Mouse (Mus musculus): ENCODE data around the gene Gm17535. TPM values are rescaled to one million over a fixed set of nuclear protein-coding genes. Genes with fewer than 3 reads are reported as not detected.
"Not testable (repeated sequence)": the region's sequence is repeated elsewhere in the genome, so short reads cannot be mapped to it uniquely, and the experiment has no call there.

The Gm17535 gene
- polyA plus RNA-seq, 1 experiment, result not detected

DNA sequence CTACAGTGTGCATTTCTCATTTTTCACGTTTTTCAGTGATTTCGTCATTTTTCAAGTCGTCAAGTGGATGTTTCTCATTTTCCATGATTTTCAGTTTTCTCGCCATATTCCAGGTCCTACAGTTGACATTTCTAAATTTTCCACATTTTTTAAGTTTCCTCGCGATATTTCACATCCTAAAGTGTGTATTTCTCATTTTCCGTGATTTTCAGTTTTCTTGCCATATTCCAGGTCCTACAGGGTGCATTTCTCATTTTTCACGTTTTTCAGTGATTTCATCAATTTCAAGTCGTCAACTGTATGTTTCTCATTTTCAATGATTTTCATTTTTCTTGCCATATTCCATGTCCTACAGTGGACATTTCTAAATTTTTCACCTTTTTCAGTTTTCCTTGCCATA is 19.0 kb upstream of the Gm17535 start, which contains the start of gene Gm10720:
TSS of gene Gm10720 (plus strand) at position 301 of the 400 bp plus-strand sequence.
- H3K27me3 ChIP-seq (ENCODE audit: control insufficient read depth, insufficient read depth, low read length); H3K36me3 ChIP-seq (ENCODE audit: control insufficient read depth, insufficient read depth, low read length); H3K27ac ChIP-seq (ENCODE audit: control insufficient read depth, insufficient read depth, low read depth, low read length); H3K4me1 ChIP-seq (ENCODE audit: control insufficient read depth, insufficient read depth, low read length); H3K4me3 ChIP-seq (ENCODE audit: control insufficient read depth, low read depth, low read length): not testable (repeated sequence)

- H3K27me3 ChIP-seq (ENCODE audit: control insufficient read depth, insufficient read depth, low read length); H3K27ac ChIP-seq (ENCODE audit: control insufficient read depth, insufficient read depth, low read depth, low read length); H3K36me3 ChIP-seq (ENCODE audit: control insufficient read depth, insufficient read depth, low read length); H3K4me3 ChIP-seq (ENCODE audit: control insufficient read depth, low read depth, low read length); H3K4me1 ChIP-seq (ENCODE audit: control insufficient read depth, insufficient read depth, low read length): not testable (repeated sequence)
Measured at GRCm38 (mm10) chr9:3015896-3016295, 18.5 kb upstream of the Gm17535 start.

- not testable (repeated sequence) for H3K27ac ChIP-seq (ENCODE audit: control insufficient read depth, insufficient read depth, low read depth, low read length); H3K4me3 ChIP-seq (ENCODE audit: control insufficient read depth, low read depth, low read length); H3K36me3 ChIP-seq (ENCODE audit: control insufficient read depth, insufficient read depth, low read length); H3K4me1 ChIP-seq (ENCODE audit: control insufficient read depth, insufficient read depth, low read length); H3K27me3 ChIP-seq (ENCODE audit: control insufficient read depth, insufficient read depth, low read length)
Measured at GRCm38 (mm10) chr9:3017108-3017507, 17.3 kb upstream of the Gm17535 start, which contains the start of gene Gm10719. Gene Gm10719, plus strand, starts transcription at chr9:3017408.

GRCm38 (mm10) chr9:3018944-3019343 is 15.5 kb upstream of the Gm17535 start:
- not testable (repeated sequence) for H3K27ac ChIP-seq (ENCODE audit: control insufficient read depth, insufficient read depth, low read depth, low read length); H3K36me3 ChIP-seq (ENCODE audit: control insufficient read depth, insufficient read depth, low read length); H3K4me3 ChIP-seq (ENCODE audit: control insufficient read depth, low read depth, low read length); H3K4me1 ChIP-seq (ENCODE audit: control insufficient read depth, insufficient read depth, low read length); H3K27me3 ChIP-seq (ENCODE audit: control insufficient read depth, insufficient read depth, low read length)

DNA sequence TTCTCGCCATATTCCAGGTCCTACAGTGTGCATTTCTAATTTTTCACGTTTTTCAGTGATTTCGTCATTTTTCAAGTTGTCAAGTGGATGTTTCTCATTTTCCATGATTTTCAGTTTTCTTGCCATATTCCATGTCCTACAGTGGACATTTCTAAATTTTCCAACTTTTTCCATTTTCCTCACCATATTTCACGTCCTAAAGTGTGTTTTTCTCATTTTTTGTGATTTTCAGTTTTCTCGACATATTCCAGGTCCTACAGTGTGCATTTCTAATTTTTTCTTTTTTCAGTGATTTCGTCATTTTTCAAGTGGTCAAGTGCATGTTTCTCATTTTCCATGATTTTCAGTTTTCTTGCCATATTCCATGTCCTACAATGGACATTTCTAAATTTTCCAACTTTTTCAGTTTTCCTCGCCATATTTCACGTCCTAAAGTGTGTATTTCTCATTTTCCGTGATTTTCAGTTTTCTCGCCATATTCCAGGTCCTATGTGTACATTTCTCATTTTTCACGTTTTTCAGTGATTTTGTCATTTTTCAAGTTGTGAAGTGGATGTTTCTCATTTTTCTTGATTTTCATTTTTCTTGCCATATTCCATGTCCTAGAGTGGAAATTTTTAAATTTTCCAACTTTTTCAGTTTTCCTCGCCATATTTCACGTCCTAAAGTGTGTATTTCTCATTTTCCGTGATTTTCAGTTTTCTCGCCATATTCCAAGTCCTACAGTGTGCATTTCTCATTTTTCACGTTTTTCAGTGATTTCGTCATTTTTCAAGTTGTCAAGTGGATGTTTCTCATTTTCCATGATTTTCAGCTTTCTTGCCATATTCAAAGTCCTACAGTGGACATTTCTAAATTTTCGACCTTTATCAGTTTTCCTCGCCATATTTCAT is 14.3 kb upstream of the Gm17535 start:
- not testable (repeated sequence) for H3K36me3 ChIP-seq (ENCODE audit: control insufficient read depth, insufficient read depth, low read length); H3K27me3 ChIP-seq (ENCODE audit: control insufficient read depth, insufficient read depth, low read length); H3K4me3 ChIP-seq (ENCODE audit: control insufficient read depth, low read depth, low read length); H3K27ac ChIP-seq (ENCODE audit: control insufficient read depth, insufficient read depth, low read depth, low read length); H3K4me1 ChIP-seq (ENCODE audit: control insufficient read depth, insufficient read depth, low read length)

- H3K4me3 ChIP-seq (ENCODE audit: control insufficient read depth, low read depth, low read length); H3K27me3 ChIP-seq (ENCODE audit: control insufficient read depth, insufficient read depth, low read length); H3K36me3 ChIP-seq (ENCODE audit: control insufficient read depth, insufficient read depth, low read length); H3K27ac ChIP-seq (ENCODE audit: control insufficient read depth, insufficient read depth, low read depth, low read length); H3K4me1 ChIP-seq (ENCODE audit: control insufficient read depth, insufficient read depth, low read length): not testable (repeated sequence)
Measured at GRCm38 (mm10) chr9:3022316-3023008, 11.9 kb upstream of the Gm17535 start.

DNA sequence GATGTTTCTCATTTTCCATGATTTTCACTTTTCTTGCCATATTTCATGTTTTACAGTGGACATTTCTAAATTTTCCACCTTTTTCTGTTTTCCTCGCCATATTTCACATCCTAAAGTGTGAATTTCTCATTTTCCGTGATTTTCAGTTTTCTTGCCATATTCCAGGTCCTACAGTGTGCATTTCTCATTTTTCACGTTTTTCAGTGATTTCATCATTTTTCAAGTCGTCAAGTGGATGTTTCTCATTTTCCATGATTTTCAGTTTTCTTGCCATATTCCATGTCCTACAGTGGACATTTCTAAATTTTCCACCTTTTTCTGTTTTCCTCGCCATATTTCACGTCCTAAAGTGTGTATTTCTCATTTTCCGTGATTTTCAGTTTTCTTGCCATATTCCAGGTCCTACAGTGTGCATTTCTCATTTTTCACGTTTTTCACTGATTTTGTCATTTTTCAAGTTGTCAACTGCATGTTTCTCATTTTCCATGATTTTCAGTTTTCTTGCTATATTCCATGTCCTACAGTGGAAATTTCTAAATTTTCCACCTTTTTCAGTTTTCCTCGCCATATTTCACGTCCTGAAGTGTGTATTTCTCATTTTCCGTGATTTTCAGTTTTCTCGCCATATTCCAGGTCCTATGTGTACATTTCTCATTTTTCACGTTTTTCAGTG is 11.0 kb upstream of the Gm17535 start, which contains the start of gene Gm10718:
TSS of gene Gm10718 (plus strand) at position 236 of the 673 bp plus-strand sequence.
- H3K4me3 ChIP-seq (ENCODE audit: control insufficient read depth, low read depth, low read length); H3K36me3 ChIP-seq (ENCODE audit: control insufficient read depth, insufficient read depth, low read length); H3K27ac ChIP-seq (ENCODE audit: control insufficient read depth, insufficient read depth, low read depth, low read length); H3K4me1 ChIP-seq (ENCODE audit: control insufficient read depth, insufficient read depth, low read length); H3K27me3 ChIP-seq (ENCODE audit: control insufficient read depth, insufficient read depth, low read length): not testable (repeated sequence)

GRCm38 (mm10) chr9:3023985-3024648 is 10.3 kb upstream of the Gm17535 start:
- not testable (repeated sequence) for H3K4me3 ChIP-seq (ENCODE audit: control insufficient read depth, low read depth, low read length); H3K27me3 ChIP-seq (ENCODE audit: control insufficient read depth, insufficient read depth, low read length); H3K36me3 ChIP-seq (ENCODE audit: control insufficient read depth, insufficient read depth, low read length); H3K4me1 ChIP-seq (ENCODE audit: control insufficient read depth, insufficient read depth, low read length); H3K27ac ChIP-seq (ENCODE audit: control insufficient read depth, insufficient read depth, low read depth, low read length)

- not testable (repeated sequence) for H3K27ac ChIP-seq (ENCODE audit: control insufficient read depth, insufficient read depth, low read depth, low read length); H3K27me3 ChIP-seq (ENCODE audit: control insufficient read depth, insufficient read depth, low read length); H3K4me1 ChIP-seq (ENCODE audit: control insufficient read depth, insufficient read depth, low read length); H3K4me3 ChIP-seq (ENCODE audit: control insufficient read depth, low read depth, low read length); H3K36me3 ChIP-seq (ENCODE audit: control insufficient read depth, insufficient read depth, low read length)
Measured at GRCm38 (mm10) chr9:3024912-3025467, 9.4 kb upstream of the Gm17535 start, which contains the start of gene Gm10717. Gene Gm10717, plus strand, starts transcription at chr9:3025417.

DNA sequence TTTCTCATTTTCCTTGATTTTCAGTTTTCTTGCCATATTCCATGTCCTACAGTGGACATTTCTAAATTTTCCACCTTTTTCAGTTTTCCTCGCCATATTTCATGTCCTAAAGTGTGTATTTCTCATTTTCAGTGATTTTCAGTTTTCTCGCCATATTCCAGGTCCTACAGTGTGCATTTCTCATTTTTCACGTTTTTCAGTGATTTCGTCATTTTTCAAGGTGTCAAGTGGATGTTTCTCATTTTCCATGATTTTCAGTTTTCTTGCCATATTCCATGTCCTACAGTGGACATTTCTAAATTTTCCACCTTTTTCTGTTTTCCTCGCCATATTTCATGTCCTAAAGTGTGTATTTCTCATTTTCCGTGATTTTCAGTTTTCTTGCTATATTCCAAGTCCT is 8.7 kb upstream of the Gm17535 start:
- not testable (repeated sequence) for H3K4me1 ChIP-seq (ENCODE audit: control insufficient read depth, insufficient read depth, low read length); H3K27me3 ChIP-seq (ENCODE audit: control insufficient read depth, insufficient read depth, low read length); H3K4me3 ChIP-seq (ENCODE audit: control insufficient read depth, low read depth, low read length); H3K27ac ChIP-seq (ENCODE audit: control insufficient read depth, insufficient read depth, low read depth, low read length); H3K36me3 ChIP-seq (ENCODE audit: control insufficient read depth, insufficient read depth, low read length)

- not testable (repeated sequence) for H3K27me3 ChIP-seq (ENCODE audit: control insufficient read depth, insufficient read depth, low read length); H3K36me3 ChIP-seq (ENCODE audit: control insufficient read depth, insufficient read depth, low read length); H3K4me3 ChIP-seq (ENCODE audit: control insufficient read depth, low read depth, low read length); H3K4me1 ChIP-seq (ENCODE audit: control insufficient read depth, insufficient read depth, low read length); H3K27ac ChIP-seq (ENCODE audit: control insufficient read depth, insufficient read depth, low read depth, low read length)
Measured at GRCm38 (mm10) chr9:3026136-3026535, 8.3 kb upstream of the Gm17535 start.
